Mouse (Mus musculus) c-Kit-negative CD71-positive TER-119-positive erythroid progenitor cells, embryonic 14.5 days (primary cell): ENCODE results near the gene Fam209.

Source experiments
- DNase-seq: peaks from one replicate; pipeline ENCODE4 v3.0.0-alpha.2; 2013; ENCODE audit warnings: low read depth, low spot score

The Fam209 gene

GRCm38 (mm10) chr2:172472318-172472717, at the start of gene Fam209:
Fam209 (plus strand) TSS chr2:172472520.
- no peak for DNase-seq

DNA sequence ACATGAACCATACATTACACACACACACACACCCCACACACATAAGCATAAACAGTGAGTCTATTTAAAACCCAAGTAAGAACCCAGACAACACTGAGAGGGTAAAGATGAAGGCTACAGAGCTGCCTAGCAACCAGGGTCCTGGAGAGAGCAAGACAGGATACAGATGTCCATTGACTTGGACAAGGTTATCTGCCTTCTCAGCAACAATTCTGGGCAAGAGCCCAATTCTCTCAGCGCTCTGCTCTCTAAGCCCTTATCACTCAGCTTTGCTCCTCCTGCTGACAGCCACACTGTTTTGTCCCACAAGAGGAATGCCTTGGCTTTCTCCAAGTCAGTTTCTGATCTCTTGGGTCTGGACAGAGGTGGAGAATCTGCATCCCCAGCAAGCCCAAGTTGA, 41.7 kb upstream of the Fam209 start:
- DNase-seq = no peak

DNA sequence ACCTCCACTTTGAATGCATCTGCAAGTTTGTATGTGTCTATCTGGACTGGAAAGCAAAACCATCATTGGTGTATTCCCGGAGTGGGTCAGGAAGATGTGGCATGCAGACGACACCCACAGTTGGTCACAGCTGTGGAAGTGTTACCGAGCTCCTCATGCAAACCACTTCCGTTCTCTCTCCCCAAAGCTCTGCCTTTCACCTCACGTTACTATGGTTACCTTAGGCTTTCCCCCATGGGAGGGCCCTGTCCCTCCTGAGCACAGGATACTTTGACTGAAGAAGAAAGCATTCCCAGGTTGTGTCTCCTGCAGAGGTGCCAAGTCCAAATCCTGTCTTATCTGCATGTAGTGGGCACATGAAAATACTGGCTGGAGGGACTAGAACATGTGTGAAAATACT, 38.6 kb upstream of the Fam209 start:
- no peak for DNase-seq

GRCm38 (mm10) chr2:172437371-172437952, 34.9 kb upstream of the Fam209 start:
- no peak for DNase-seq

GRCm38 (mm10) chr2:172439843-172440639, 32.3 kb upstream of the Fam209 start, which contains the start of gene Rtf2:
Rtf2 (plus strand) TSS chr2:172440556.
- DNase-seq = peak; percentile 95

- no peak for DNase-seq
These were observed 31.7 kb upstream of the Fam209 start for GRCm38 (mm10) chr2:172440640-172441005.

DNA sequence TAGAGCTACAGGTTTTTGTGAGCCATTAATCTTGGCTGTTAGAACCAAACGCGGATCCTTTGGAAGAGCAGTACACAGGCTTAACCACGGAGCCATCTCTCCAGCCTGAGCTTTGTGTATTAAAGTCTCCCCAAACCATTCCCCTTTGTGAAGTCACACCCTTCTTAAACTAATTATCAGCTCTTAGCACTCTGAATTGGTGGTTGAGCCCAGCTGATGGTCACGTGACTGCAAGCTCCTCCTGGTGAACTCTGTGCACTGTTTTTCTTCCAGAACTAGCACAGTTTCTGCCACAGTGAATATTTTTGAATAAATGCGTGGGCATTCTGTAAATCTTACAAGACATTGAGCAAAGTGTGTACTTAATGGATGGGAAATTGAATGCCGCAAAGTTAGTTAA, 31.1 kb upstream of the Fam209 start:
- DNase-seq = peak; percentile 43

DNA sequence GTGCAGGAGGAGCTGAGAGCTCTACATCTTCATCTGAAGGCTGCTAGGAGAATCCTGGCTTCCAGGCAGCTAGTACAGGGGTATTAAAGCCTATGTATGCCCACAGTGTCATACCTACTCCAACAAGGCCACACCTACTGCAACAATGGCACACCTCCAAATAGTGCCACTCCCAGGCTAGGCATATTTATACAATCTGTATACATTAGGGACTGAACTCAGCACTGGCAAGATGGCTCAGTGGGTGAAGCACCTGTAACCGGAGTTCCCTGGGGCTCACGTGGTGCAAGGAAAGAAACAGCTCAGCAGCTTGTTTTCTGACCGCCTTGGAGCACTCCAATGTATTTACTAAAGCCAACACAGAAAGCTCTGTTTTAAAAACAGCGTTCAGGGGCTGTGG, 26.7 kb upstream of the Fam209 start:
- no peak for DNase-seq

DNA sequence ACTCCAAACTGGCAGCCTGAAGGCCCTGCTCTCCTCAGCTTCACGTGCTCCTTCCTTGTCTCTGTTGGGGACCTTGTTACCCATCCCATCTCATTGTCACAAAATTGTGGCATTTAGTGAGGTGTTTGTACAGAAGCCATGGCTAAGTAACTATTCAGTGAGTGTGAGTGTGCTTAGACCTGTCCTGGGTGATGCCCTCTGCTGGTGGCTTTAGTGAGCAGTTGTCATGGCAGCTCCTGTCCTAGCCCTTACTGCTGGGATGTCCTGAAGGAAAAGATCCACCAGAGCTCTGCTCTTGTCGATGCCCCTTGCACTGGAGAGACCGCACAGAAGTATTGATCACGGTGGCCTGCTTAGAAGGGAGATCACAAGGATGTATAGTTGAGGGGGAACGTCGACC, 25.0 kb upstream of the Fam209 start:
- no peak for DNase-seq

GRCm38 (mm10) chr2:172448329-172448728, 24.0 kb upstream of the Fam209 start:
- DNase-seq = no peak

DNA sequence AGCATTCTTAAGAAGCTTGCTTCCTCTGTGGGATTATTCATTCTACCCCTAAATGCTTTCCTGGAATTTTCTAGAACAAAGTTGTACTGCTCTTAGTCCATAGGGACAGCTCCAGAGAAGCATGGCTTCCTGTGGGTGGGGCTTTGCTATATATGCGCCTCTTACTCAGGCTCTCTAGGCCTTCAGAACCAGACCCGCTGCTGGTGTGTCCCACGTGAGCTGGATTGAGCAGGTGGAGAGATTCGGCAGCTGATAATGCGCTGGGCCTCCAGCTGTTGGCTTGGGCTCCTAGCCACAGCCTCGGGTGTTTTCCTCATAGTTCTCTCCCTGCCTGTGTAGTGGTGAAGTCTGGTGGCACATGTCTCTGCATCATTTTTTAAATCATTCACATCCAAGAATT, 21.7 kb upstream of the Fam209 start:
- no peak for DNase-seq

DNA sequence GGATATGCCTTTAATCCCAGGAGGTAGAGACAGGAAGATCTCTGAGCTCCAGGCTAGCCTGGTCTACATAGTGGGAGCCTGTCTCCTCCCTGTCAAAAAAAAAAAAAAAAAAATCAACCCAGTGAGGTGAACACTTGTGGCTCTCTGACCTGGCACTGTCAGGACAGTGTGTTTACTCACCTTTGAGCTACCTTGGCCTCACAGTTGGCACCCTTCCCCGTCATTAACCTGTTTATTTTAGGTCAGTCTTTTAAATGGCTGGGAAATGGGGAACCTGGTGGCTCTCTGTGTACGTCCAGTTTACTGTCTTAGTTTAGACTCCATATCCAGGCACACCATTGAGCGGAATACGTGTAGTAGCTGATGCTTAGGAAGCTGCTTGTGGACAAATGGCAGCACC, 20.3 kb upstream of the Fam209 start:
- no peak for DNase-seq

DNA sequence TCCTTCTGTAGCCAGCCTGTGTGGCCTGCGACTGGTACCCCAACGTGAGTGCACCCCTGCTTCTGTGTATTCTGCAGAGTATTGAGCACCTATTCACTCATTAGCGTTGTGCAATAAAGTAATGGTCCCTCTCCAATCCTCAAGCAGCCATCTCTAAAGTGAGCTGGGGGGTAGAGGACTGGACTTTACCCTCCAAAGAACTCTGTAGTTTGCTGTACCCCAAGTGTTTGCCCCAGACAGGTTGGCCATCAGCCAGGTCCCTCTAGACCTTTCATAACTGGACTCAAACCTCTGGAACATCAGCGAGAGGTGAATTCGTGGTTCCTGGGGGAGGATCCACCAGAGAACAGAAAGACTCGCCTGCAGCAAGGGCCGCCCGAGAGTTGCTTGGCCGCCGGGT, 19.9 kb upstream of the Fam209 start:
- no peak for DNase-seq

DNA sequence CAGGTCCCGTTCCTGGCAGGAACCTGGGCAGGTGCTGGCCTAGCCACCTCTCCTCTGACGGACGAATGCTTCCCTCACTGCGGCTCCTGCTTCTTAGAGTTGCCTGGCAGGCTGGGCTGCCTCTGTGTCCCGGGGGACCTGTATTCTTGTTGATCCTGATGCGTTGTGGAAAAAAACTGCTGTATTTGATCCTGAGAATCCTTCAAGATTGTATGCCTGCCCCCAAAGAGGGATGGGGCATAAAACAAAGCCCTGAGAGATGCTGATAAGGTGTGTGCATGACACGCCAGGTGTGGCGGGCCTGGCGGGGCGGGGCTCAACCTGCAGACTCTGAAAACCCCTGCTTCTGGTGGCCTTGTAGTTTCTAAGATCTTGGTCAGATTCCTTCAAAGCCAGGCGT, 13.8 kb upstream of the Fam209 start, which contains the start of gene Gcnt7:
Gene Gcnt7, minus strand, starts transcription at position 101 of the 400 bp plus-strand sequence.
- no peak for DNase-seq

- DNase-seq = no peak
These were observed 11.7 kb upstream of the Fam209 start for GRCm38 (mm10) chr2:172460647-172461046.

DNA sequence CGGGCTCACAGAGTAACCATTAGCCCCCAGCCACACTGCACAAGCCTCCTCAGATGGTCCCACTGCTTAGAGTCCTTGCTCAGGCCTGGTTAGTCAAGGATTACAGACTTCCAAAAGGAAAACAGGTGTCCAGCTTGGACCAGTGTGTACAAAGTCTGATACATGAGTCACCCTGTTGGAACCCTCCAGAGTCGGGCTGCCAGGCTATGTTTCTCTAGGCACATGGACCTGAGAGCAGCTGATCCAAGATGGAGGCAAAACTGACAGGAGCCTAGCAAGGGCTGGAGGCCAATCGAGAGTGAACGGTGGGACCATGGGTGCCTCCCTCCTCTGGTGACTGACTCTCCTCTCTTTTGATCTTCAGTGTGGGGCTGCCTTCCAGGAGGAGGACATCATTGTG, 9.5 kb upstream of the Fam209 start:
- no peak for DNase-seq

DNA sequence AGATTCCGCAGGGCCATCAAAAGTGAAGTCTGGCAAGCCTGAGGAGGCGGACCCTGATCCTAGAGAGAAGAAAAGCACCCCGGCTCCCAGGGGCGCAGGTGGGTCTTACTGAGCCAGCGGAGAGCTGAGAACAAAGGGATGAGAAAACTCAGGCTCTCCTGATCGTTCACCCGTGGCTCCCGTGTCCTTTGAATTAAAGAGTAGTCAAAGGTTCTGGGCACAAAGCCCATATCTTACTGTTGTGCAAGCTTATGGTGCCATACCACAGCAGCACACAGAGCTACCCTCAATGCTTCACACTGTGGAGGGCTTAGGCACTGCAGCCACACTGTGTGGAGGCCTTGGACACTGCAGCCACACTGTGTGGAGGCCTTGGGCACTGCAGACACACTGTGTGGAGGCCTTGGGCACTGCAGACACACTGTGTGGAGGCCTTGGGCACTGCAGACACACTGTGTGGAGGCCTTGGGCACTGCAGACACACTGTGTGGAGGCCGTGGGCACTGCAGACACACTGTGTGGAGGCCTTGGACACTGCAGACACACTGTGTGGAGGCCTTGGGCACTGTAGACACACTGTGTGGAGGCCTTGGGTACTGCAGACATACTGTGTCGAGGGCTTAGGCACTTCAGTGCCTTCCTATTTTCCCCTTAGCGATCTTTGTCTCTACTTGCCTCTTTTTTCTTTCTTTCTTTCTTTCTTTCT, 5.7 kb upstream of the Fam209 start:
- DNase-seq = no peak

DNA sequence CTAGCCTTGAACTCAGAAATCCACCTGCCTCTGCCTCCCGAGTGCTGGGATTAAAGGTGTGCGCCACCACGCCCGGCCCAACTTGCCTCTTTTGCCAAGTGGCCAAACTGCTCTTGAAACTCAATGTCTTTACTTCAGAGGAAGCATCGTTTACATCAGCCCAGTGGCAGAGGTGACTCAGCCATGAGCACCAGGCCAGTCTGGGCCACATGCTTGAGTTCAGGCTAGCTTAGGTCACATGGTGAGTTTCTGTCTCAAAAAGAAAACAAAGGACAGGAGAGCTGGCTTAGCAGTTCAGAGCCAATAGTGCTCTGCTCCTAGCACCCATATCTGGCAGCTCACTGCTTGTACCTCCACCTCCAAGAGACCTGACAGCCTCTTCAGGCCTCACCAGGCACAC, 5.1 kb upstream of the Fam209 start:
- no peak for DNase-seq

- no peak for DNase-seq
These were observed 3.9 kb upstream of the Fam209 start for GRCm38 (mm10) chr2:172468346-172468819.

DNA sequence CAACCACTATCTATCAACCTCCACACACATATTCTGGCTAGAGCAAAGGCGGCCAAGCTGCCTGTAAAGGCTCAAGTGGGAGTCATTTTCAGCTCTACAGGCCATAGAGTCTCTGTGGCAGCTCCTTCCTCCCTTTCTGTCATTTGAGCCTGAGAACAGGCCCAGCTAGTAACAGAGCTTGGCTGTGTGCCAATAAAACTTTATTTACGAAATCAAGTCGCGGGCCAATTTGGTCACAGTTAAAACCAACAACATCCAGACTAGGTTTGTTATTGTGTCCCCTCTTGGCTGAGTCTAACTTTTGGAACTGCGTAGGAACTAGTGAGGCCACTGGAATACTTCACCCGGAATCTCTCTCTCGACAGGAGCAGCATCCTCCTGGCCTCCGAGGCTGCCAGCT, 1.3 kb downstream of the Fam209 start:
- DNase-seq = no peak

DNA sequence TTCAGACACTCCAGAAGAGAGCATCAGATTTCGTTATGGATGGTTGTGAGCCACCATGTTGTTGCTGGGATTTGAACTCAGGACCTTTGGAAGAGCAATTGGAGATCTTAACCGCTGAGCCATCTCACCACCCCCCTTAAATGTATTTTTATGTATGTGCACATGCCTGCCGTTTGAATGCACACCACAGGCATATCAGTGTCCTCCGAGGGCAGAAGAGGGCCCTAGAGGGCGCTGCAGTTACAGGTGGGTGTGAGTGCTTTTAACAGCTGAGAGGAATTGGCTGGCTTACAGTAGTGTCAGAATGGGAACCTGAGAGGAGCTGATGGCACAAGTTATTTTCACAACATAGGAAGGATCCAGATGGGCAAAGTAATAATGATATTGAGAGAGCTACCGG, 2.6 kb downstream of the Fam209 start:
- no peak for DNase-seq

GRCm38 (mm10) chr2:172476707-172477260, 4.5 kb downstream of the Fam209 start:
- no peak for DNase-seq
